Mouse (Mus musculus) erythroblast, embryonic 14.5 days (primary cell): ENCODE measurements around the gene Acad8. TPM values are rescaled to one million over a fixed set of nuclear protein-coding genes. Genes with fewer than 3 reads are reported as not detected.

Source experiments
- H3K27me3 ChIP-seq: 2 replicates; pipeline ENCODE4 v1.6.1; 2012; ENCODE audit warnings: inconsistent platforms; ENCODE audit not compliant: control insufficient read depth
- H3K36me3 ChIP-seq: 2 replicates; pipeline ENCODE4 v1.6.1; 2012; ENCODE audit warnings: mild to moderate bottlenecking, inconsistent platforms; ENCODE audit not compliant: control insufficient read depth
- H3K4me1 ChIP-seq: 2 replicates; pipeline ENCODE4 v1.6.1; 2012; ENCODE audit warnings: inconsistent platforms; ENCODE audit not compliant: control insufficient read depth
- H3K4me3 ChIP-seq: replicated peaks from 2 replicates; pipeline ENCODE3; 2012; ENCODE audit warnings: moderate library complexity, mild to moderate bottlenecking, inconsistent platforms
- H3K9me3 ChIP-seq: 2 replicates; pipeline ENCODE4 v1.6.1; 2012; ENCODE audit warnings: low read length, inconsistent platforms, mixed read lengths; ENCODE audit not compliant: control insufficient read depth
- GATA1 ChIP-seq: IDR thresholded peaks from 2 replicates; pipeline ENCODE4 v1.6.1; 2012; ENCODE audit warnings: low read length, inconsistent platforms, mixed read lengths
- TAL1 ChIP-seq: IDR thresholded peaks from 3 replicates; pipeline ENCODE4 v1.6.1; 2012; ENCODE audit warnings: low read length, inconsistent platforms, mixed read lengths
- polyA plus RNA-seq: library from polyadenylated mRNA; stranded (reverse); fragments of >175 nt; gene quantifications from 2 replicates; pipeline ENCODE4 v1.2.3, GENCODE M21; 2012

The Acad8 gene
- polyA plus RNA-seq, 1 experiment = 0.10 TPM

GRCm38 (mm10) chr9:27011572-27011971 lies 12.2 kb upstream of the Acad8 start:
- Histone ChIP-seq H3K27me3 (no peaks in the 10 kb centered on the region), H3K9me3 (no peaks in the 10 kb centered on the region), H3K4me1 (no peaks in the 10 kb centered on the region), H3K36me3 (peaks cover 87% of the 10 kb centered on the region), H3K4me3 (no peak overlapping the region)
- no peak for TF ChIP-seq TAL1
- TF ChIP-seq GATA1 = no peak

- no peaks in the 10 kb centered on the region for H3K4me1 ChIP-seq
- H3K9me3 ChIP-seq = no peaks in the 10 kb centered on the region
- TF ChIP-seq GATA1 = no peak
- TF ChIP-seq TAL1 = no peak
- no peaks in the 10 kb centered on the region for H3K27me3 ChIP-seq
- no peak overlapping the region for H3K4me3 ChIP-seq
- peaks cover 86% of the 10 kb centered on the region for H3K36me3 ChIP-seq
Measured at GRCm38 (mm10) chr9:27009231-27009630, 9.9 kb upstream of the Acad8 start.

- Histone ChIP-seq H3K4me1 (no peaks in the 10 kb centered on the region), H3K4me3 (no peak overlapping the region), H3K27me3 (no peaks in the 10 kb centered on the region), H3K36me3 (peaks cover 77% of the 10 kb centered on the region), H3K9me3 (no peaks in the 10 kb centered on the region)
- TF ChIP-seq GATA1 = no peak
- TF ChIP-seq TAL1 = no peak
Measured at GRCm38 (mm10) chr9:27006866-27007265, 7.5 kb upstream of the Acad8 start.

- Histone ChIP-seq H3K36me3 (peaks cover 69% of the 10 kb centered on the region), H3K9me3 (no peaks in the 10 kb centered on the region), H3K4me1 (peaks cover 6% of the 10 kb centered on the region), H3K4me3 (no peak overlapping the region), H3K27me3 (no peaks in the 10 kb centered on the region)
- TF ChIP-seq GATA1 (no peak), TAL1 (no peak)
Measured at GRCm38 (mm10) chr9:27005933-27006332, 6.6 kb upstream of the Acad8 start.

GRCm38 (mm10) chr9:27005231-27005630 lies 5.9 kb upstream of the Acad8 start:
- TF ChIP-seq GATA1 = no peak
- no peak for TF ChIP-seq TAL1
- H3K36me3 ChIP-seq = peaks cover 64% of the 10 kb centered on the region
- H3K4me1 ChIP-seq = peaks cover 13% of the 10 kb centered on the region
- H3K9me3 ChIP-seq = no peaks in the 10 kb centered on the region
- no peaks in the 10 kb centered on the region for H3K27me3 ChIP-seq
- no peak overlapping the region for H3K4me3 ChIP-seq

- Histone ChIP-seq H3K4me3 (peak overlapping the region; percentile 84), H3K9me3 (no peaks in the 10 kb centered on the region), H3K4me1 (peaks cover 37% of the 10 kb centered on the region), H3K36me3 (peaks cover 10% of the 10 kb centered on the region), H3K27me3 (no peaks in the 10 kb centered on the region)
- no peak for TF ChIP-seq TAL1
- no peak for TF ChIP-seq GATA1
Measured at GRCm38 (mm10) chr9:26998669-26999460, 501 bp downstream of the Acad8 start.

GRCm38 (mm10) chr9:26997501-26997900 lies 1.9 kb downstream of the Acad8 start:
- TF ChIP-seq TAL1 (no peak), GATA1 (no peak)
- Histone ChIP-seq H3K9me3 (no peaks in the 10 kb centered on the region), H3K36me3 (no peaks in the 10 kb centered on the region), H3K4me3 (no peak overlapping the region), H3K27me3 (no peaks in the 10 kb centered on the region), H3K4me1 (peaks cover 37% of the 10 kb centered on the region)

GRCm38 (mm10) chr9:26997062-26997461 lies 2.3 kb downstream of the Acad8 start:
- peaks cover 37% of the 10 kb centered on the region for H3K4me1 ChIP-seq
- H3K4me3 ChIP-seq = no peak overlapping the region
- TF ChIP-seq GATA1 (no peak), TAL1 (no peak)
- H3K36me3 ChIP-seq = peaks cover under 1% of the 10 kb centered on the region; the same call in 1 of the 2 replicates
- no peaks in the 10 kb centered on the region for H3K9me3 ChIP-seq
- no peaks in the 10 kb centered on the region for H3K27me3 ChIP-seq

- Histone ChIP-seq H3K27me3 (no peaks in the 10 kb centered on the region), H3K9me3 (no peaks in the 10 kb centered on the region), H3K36me3 (peaks cover 18% of the 10 kb centered on the region), H3K4me3 (no peak overlapping the region), H3K4me1 (peaks cover 13% of the 10 kb centered on the region)
- no peak for TF ChIP-seq TAL1
- TF ChIP-seq GATA1 = no peak
Measured at GRCm38 (mm10) chr9:26993900-26994299, 5.5 kb downstream of the Acad8 start.
